Mouse (Mus musculus) bone marrow macrophage, adult 2 months (primary cell): ENCODE measurements around the gene Speer4d.
"Not testable (repeated sequence)": the region's sequence is repeated elsewhere in the genome, so short reads cannot be mapped to it uniquely, and the experiment has no call there.

Experiments
- CTCF ChIP-seq: IDR thresholded peaks from 2 replicates; pipeline ENCODE4 v1.5.1; 2012; ENCODE audit warnings: low read depth, mild to moderate bottlenecking, low read length, moderate library complexity
- POLR2A ChIP-seq: IDR thresholded peaks from 2 replicates; pipeline ENCODE4 v1.6.1; 2012; ENCODE audit warnings: mild to moderate bottlenecking, low read depth, low read length, borderline replicate concordance

DNA sequence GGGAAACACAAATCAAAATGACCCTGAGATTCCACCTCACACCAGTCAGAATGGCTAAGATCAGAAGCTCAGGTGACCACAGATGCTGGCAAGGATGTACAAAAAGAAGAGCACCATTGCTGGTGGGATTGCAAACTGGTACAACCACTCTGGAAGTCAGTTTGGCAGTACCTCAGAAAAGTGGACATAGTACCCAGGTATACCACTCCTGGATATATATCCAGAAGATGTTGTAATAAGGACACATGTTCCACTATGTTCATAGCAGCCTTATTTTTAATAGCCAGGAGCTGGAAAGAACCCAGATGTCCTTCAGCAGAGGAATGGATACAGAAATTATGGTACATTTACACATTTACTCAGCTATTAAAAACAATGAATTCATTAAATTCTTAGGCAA is 20.0 kb upstream of the Speer4d start:
- TF ChIP-seq CTCF, POLR2A: not testable (repeated sequence)
